Mouse (Mus musculus): ENCODE measurements around the gene Sec22b.
A peak's percentile ranks its signal among the peaks of the same experiment; 100 is the strongest.

Gene Sec22b

DNA sequence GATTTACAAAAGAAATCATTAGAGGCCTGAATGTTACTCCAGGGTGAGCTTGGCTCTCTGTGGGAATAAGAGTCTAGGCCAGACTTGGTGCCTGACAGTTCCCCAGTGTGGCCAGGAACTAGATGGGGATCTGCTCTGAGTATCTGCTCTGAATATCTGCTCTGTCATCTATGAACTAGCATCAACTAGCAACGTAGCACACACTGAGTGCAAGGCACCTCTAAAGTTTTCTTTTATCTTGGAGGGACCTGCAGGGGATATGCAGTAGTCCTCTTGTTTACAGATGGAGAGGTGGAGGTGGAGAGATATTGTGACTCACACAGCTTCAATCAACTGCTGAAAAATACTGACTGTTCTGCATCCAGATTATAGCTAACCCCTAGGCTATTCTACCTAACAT is 68.0 kb downstream of the Sec22b start:
- no peak for DNase-seq (ENCODE audit: low read depth, low spot score)
- no peaks in the 10 kb centered on the region for H3K27me3 ChIP-seq (ENCODE audit: control insufficient read depth, insufficient read depth, low read length, poor library complexity, severe bottlenecking)

DNA sequence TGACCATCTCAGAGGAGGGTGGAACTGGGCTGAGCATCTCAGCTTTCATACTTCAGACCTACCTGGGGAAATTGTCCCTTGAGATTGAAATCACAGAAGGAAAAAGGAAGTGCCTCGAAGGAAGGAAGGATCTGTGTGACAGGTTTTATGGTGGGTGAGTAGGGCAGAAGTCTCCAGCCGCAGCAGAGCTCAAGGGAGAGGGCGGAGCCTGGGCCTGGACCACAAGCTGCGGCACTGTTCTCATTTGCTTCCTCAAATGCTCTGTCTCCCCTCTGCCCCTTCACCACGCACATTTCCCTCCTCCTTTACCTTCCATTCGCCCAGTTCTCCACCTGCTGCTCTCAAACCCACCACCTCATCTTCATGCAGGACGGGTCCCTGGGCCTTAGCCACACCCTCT is 70.1 kb downstream of the Sec22b start:
- peak; percentile 85 for DNase-seq (ENCODE audit: low read depth, low spot score)
- no peaks in the 10 kb centered on the region for H3K27me3 ChIP-seq (ENCODE audit: control insufficient read depth, insufficient read depth, low read length, poor library complexity, severe bottlenecking)
- H3K36me3 ChIP-seq (ENCODE audit: control insufficient read depth, insufficient read depth, low read length, poor library complexity, severe bottlenecking), result no peaks in the 10 kb centered on the region

More for the DNA sequence above, 68.0 kb downstream of the Sec22b start:
- no peaks in the 10 kb centered on the region for H3K36me3 ChIP-seq (ENCODE audit: control insufficient read depth, insufficient read depth, low read length, poor library complexity, severe bottlenecking)

DNA sequence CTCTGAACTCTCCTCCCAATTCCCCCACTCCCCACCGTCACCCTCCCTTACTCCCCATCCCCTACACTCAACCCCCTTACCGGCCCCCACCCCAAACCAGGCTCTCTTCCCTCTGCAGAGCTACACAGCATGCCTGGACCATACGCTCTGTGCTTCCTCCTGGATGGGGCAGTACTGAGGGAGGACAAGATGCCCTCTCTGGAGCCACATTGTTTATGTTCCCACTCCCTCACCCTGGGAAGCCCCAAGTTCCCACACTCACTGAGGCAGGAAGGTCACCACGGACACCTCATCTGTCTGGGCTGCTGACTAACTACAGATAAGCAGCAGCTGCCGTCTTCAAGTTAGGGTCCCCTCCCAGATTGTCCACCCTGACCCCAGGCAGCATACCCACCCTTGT is 71.2 kb downstream of the Sec22b start:
- H3K36me3 ChIP-seq (ENCODE audit: control insufficient read depth, insufficient read depth, low read length, poor library complexity, severe bottlenecking), result no peaks in the 10 kb centered on the region
- no peak for DNase-seq (ENCODE audit: low read depth, low spot score)
- no peaks in the 10 kb centered on the region for H3K27me3 ChIP-seq (ENCODE audit: control insufficient read depth, insufficient read depth, low read length, poor library complexity, severe bottlenecking)

DNA sequence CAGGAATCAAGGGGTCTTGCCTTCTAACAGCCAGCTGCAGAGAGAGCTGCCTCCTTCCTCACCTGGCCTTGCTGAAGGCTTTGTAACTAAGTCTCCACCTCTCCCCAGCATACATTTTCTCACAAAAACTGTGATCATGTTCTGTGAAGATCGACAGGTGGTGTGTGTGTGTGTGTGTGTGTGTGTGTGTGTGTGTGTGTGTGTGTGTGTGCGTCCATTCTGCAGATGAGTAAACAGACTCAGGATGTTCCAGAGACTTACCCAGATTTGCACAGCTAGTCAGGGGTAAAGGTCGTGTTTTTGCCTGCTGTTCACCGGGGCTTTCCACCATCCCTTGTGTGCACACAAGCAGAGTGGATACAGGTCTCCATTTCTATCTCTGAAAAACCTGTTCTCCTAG is 71.7 kb downstream of the Sec22b start:
- peak; percentile 53 for DNase-seq (ENCODE audit: low read depth, low spot score)
- Histone ChIP-seq H3K27me3 (ENCODE audit: control insufficient read depth, insufficient read depth, low read length, poor library complexity, severe bottlenecking) (no peaks in the 10 kb centered on the region), H3K36me3 (ENCODE audit: control insufficient read depth, insufficient read depth, low read length, poor library complexity, severe bottlenecking) (no peaks in the 10 kb centered on the region)
